Mouse (Mus musculus): ENCODE data around the gene Lyzl4. TPM values are rescaled to one million over a fixed set of nuclear protein-coding genes. Genes with fewer than 3 reads are reported as not detected.

Gene Lyzl4
- polyA plus RNA-seq, 1 experiment from 2014 or later: not detected

- POLR2A ChIA-PET: no interaction called here
- in situ Hi-C loops (cut with MboI; ENCODE audit: low pct_unique_long_range_greater_than_20kb): no loop called here
- no peak for TF ChIP-seq CTCF (IDR thresholded peaks at IDR 0.05)
- CTCF ChIA-PET: interaction anchor here (1.1 to 1.4 kb wide), 3 partner anchors 8 to 27 kb away, joined by 3 read pairs; partner anchors contain the start of genes Lyzl4 and Vipr1
- ATAC-seq (no peak), DNase-seq (ENCODE audit: low read depth, low spot score) (no peak)
- peaks cover 40% of the 10 kb centered on the region for H3K27me3 ChIP-seq
Measured at GRCm38 (mm10) chr9:121631946-121632345, 9.9 kb downstream of the Lyzl4 start.

GRCm38 (mm10) chr9:121630627-121631026 is 11.3 kb downstream of the Lyzl4 start:
- ATAC-seq: no peak
- in situ Hi-C loops (cut with MboI; ENCODE audit: low pct_unique_long_range_greater_than_20kb): no loop called here

GRCm38 (mm10) chr9:121624920-121625319 is 17.0 kb downstream of the Lyzl4 start:
- TF ChIP-seq CTCF (IDR thresholded peaks at IDR 0.05): no peak
- POLR2A ChIA-PET: no interaction called here
- peaks cover 32% of the 10 kb centered on the region for H3K27me3 ChIP-seq
- DNase-seq (ENCODE audit: low read depth, low spot score): no peak
- CTCF ChIA-PET: interaction anchor here (0.9 kb wide), 1 partner anchor 8 kb away, joined by 3 read pairs; no protein-coding TSS in a partner anchor
- in situ Hi-C loops (cut with MboI; ENCODE audit: low pct_unique_long_range_greater_than_20kb): no loop called here
- no peak for ATAC-seq

More at GRCm38 (mm10) chr9:121630627-121631026, 11.3 kb downstream of the Lyzl4 start:
- ChIA-PET CTCF (interaction anchor here (1.5 kb wide), 1 partner anchor 11 kb away, joined by 3 read pairs; no protein-coding TSS in a partner anchor), POLR2A (no interaction called here)
- no peak for TF ChIP-seq CTCF (IDR thresholded peaks at IDR 0.05)
- DNase-seq (ENCODE audit: low read depth, low spot score): no peak
- H3K27me3 ChIP-seq: peaks cover 40% of the 10 kb centered on the region

GRCm38 (mm10) chr9:121623235-121623634 is 18.7 kb downstream of the Lyzl4 start:
- H3K27me3 ChIP-seq: peaks cover 40% of the 10 kb centered on the region
- ATAC-seq (no peak), DNase-seq (ENCODE audit: low read depth, low spot score) (no peak)
- in situ Hi-C loops (cut with MboI; ENCODE audit: low pct_unique_long_range_greater_than_20kb): no loop called here
- TF ChIP-seq CTCF (IDR thresholded peaks at IDR 0.05): no peak
- CTCF ChIA-PET: no interaction called here
- POLR2A ChIA-PET: no interaction called here

- DNase-seq (ENCODE audit: low read depth, low spot score) (no peak), ATAC-seq (no peak)
- ChIA-PET CTCF (interaction anchor here (0.6 kb wide), 1 partner anchor 10 kb away, joined by 3 read pairs; no protein-coding TSS in a partner anchor), POLR2A (interaction anchor here (0.7 kb wide), 1 partner anchor 25 kb away, joined by 3 read pairs; no protein-coding TSS in a partner anchor)
- TF ChIP-seq CTCF (IDR thresholded peaks at IDR 0.05): no peak
- in situ Hi-C loops (cut with MboI; ENCODE audit: low pct_unique_long_range_greater_than_20kb): no loop called here
- peaks cover 29% of the 10 kb centered on the region for H3K27me3 ChIP-seq
Measured at GRCm38 (mm10) chr9:121619441-121619840, 22.5 kb downstream of the Lyzl4 start.

- CTCF ChIA-PET: no interaction called here
- H3K27me3 ChIP-seq: peaks cover 26% of the 10 kb centered on the region
- POLR2A ChIA-PET: no interaction called here
- no peak for TF ChIP-seq CTCF (IDR thresholded peaks at IDR 0.05)
- DNase-seq (ENCODE audit: low read depth, low spot score) (no peak), ATAC-seq (no peak)
- in situ Hi-C loops (cut with MboI; ENCODE audit: low pct_unique_long_range_greater_than_20kb): no loop called here
Measured at GRCm38 (mm10) chr9:121616471-121616870, 25.4 kb downstream of the Lyzl4 start.

- no peak for ATAC-seq
- ChIA-PET POLR2A (no interaction called here), CTCF (interaction anchor here (0.8 to 1.8 kb wide), 2 partner anchors 9 to 137 kb away, joined by 4 to 7 read pairs; no protein-coding TSS in a partner anchor)
- in situ Hi-C loops (cut with MboI; ENCODE audit: low pct_unique_long_range_greater_than_20kb): no loop called here
- no peak for TF ChIP-seq CTCF (IDR thresholded peaks at IDR 0.05)
- no peak for DNase-seq (ENCODE audit: low read depth, low spot score)
- H3K27me3 ChIP-seq: peaks cover 27% of the 10 kb centered on the region
Measured at GRCm38 (mm10) chr9:121614241-121614757, 27.6 kb downstream of the Lyzl4 start.

GRCm38 (mm10) chr9:121613192-121613591 is 28.7 kb downstream of the Lyzl4 start:
- no peak for ATAC-seq
- POLR2A ChIA-PET: no interaction called here
- peaks cover 25% of the 10 kb centered on the region for H3K27me3 ChIP-seq
- CTCF ChIA-PET: interaction anchor here (1.8 kb wide), 1 partner anchor 8 kb away, joined by 7 read pairs; no protein-coding TSS in a partner anchor
- in situ Hi-C loops (cut with MboI; ENCODE audit: low pct_unique_long_range_greater_than_20kb): no loop called here
- no peak for TF ChIP-seq CTCF (IDR thresholded peaks at IDR 0.05)
- DNase-seq (ENCODE audit: low read depth, low spot score): no peak

- CTCF ChIA-PET: interaction anchor here (1.6 to 2.0 kb wide), 2 partner anchors 130 to 136 kb away, joined by 3 to 9 read pairs; no protein-coding TSS in a partner anchor
- DNase-seq (ENCODE audit: low read depth, low spot score) (no peak), ATAC-seq (no peak)
- no peak for TF ChIP-seq CTCF (IDR thresholded peaks at IDR 0.05)
- POLR2A ChIA-PET: no interaction called here
- in situ Hi-C loops (cut with MboI; ENCODE audit: low pct_unique_long_range_greater_than_20kb): loop anchor here (10.0 kb wide), 1 partner anchor 355 kb away; no protein-coding TSS in a partner anchor
- H3K27me3 ChIP-seq: peaks cover 25% of the 10 kb centered on the region
Measured at GRCm38 (mm10) chr9:121609381-121609780, 32.5 kb downstream of the Lyzl4 start.

- TF ChIP-seq CTCF (IDR thresholded peaks at IDR 0.05): no peak
- ATAC-seq: no peak
- DNase-seq (ENCODE audit: low read depth, low spot score): no peak
Measured at GRCm38 (mm10) chr9:121606498-121607096, 35.3 kb downstream of the Lyzl4 start.

More at GRCm38 (mm10) chr9:121606498-121607096, 35.3 kb downstream of the Lyzl4 start:
- CTCF ChIA-PET: interaction anchor here (1.2 to 2.5 kb wide), 4 partner anchors 8 to 127 kb away, joined by 4 to 47 read pairs (median 6); no protein-coding TSS in a partner anchor
- peaks cover 28% of the 10 kb centered on the region for H3K27me3 ChIP-seq
- in situ Hi-C loops (cut with MboI; ENCODE audit: low pct_unique_long_range_greater_than_20kb): loop anchor here (10.0 kb wide), 1 partner anchor 352 kb away; no protein-coding TSS in a partner anchor
- POLR2A ChIA-PET: no interaction called here
